Mouse (Mus musculus): ENCODE data around the gene Syt1.

The Syt1 gene

GRCm38 (mm10) chr10:108509579-108509978 lies 501.2 kb downstream of the Syt1 start:
- no peak for DNase-seq

- DNase-seq: no peak
Measured at GRCm38 (mm10) chr10:108506917-108507316, 503.9 kb downstream of the Syt1 start.

GRCm38 (mm10) chr10:108504925-108505324 lies 505.9 kb downstream of the Syt1 start:
- no peak for DNase-seq

- DNase-seq: no peak
Measured at GRCm38 (mm10) chr10:108504128-108504870, 506.5 kb downstream of the Syt1 start.

- DNase-seq: no peak
Measured at GRCm38 (mm10) chr10:108490231-108490630, 520.6 kb downstream of the Syt1 start.

- DNase-seq: no peak
Measured at GRCm38 (mm10) chr10:108483991-108484390, 526.8 kb downstream of the Syt1 start.

GRCm38 (mm10) chr10:108480146-108480850 lies 530.5 kb downstream of the Syt1 start:
- DNase-seq: no peak

- peak; percentile 55 for DNase-seq
Measured at GRCm38 (mm10) chr10:108470319-108470955, 540.3 kb downstream of the Syt1 start.

GRCm38 (mm10) chr10:108466539-108466938 lies 544.2 kb downstream of the Syt1 start:
- DNase-seq: no peak

- no peak for DNase-seq
Measured at GRCm38 (mm10) chr10:108461862-108462261, 548.9 kb downstream of the Syt1 start.

- DNase-seq: no peak
Measured at GRCm38 (mm10) chr10:108457054-108457453, 553.7 kb downstream of the Syt1 start.

GRCm38 (mm10) chr10:108455883-108456282 lies 554.9 kb downstream of the Syt1 start:
- peak; percentile 50 for DNase-seq

- DNase-seq: no peak
Measured at GRCm38 (mm10) chr10:108455204-108455603, 555.6 kb downstream of the Syt1 start.

- no peak for DNase-seq
Measured at GRCm38 (mm10) chr10:108454691-108455117, 556.1 kb downstream of the Syt1 start.

GRCm38 (mm10) chr10:108453561-108453960 lies 557.2 kb downstream of the Syt1 start:
- no peak for DNase-seq

GRCm38 (mm10) chr10:108452421-108452820 lies 558.4 kb downstream of the Syt1 start:
- DNase-seq: no peak

- DNase-seq: no peak
Measured at GRCm38 (mm10) chr10:108451516-108451915, 559.3 kb downstream of the Syt1 start.

GRCm38 (mm10) chr10:108450401-108450800 lies 560.4 kb downstream of the Syt1 start:
- DNase-seq: no peak

- no peak for DNase-seq
Measured at GRCm38 (mm10) chr10:108448421-108448820, 562.4 kb downstream of the Syt1 start.
